Mouse (Mus musculus): Measurements from ENCODE around the gene Ebi3. TPM values are rescaled to one million over a fixed set of nuclear protein-coding genes. Genes with fewer than 3 reads are reported as not detected.

Ebi3 gene
- polyA plus RNA-seq, 1 experiment from 2014 or later, result 0.87 TPM

- no peaks in the 10 kb centered on the region for H3K9me3 ChIP-seq (replicated peaks)
- WGBS, result 83% methylated on average over 4 of the region's 4 CpGs
These were observed 3.8 kb upstream of the Ebi3 start for GRCm38 (mm10) chr17:55948647-55949046.

GRCm38 (mm10) chr17:55949400-55949799 is 3.0 kb upstream of the Ebi3 start, which contains the start of gene Zfp119b:
Gene Zfp119b, minus strand, starts transcription at chr17:55949500.
- Histone ChIP-seq H3K36me3 (no peaks in the 10 kb centered on the region), H3K27me3 (peaks cover 5% of the 10 kb centered on the region; the same call in 1 of the 2 replicates), H3K4me1 (replicated peaks) (peaks cover 4% of the 10 kb centered on the region; the same call in 1 of the 2 replicates), H3K9me3 (replicated peaks) (no peaks in the 10 kb centered on the region), H3K4me3 (no peak within 1 kb of the TSS), H3K27ac (no peak within 1 kb of the TSS), H3K9ac (no peak within 1 kb of the TSS), H3K4me2 (no peak within 1 kb of the TSS)
- 84% methylated on average over 2 of the region's 2 CpGs for WGBS
- ATAC-seq (replicated peaks; ENCODE audit: insufficient number of reproducible peaks, insufficient read depth, low FRiP score, low read depth), result no peak

More at GRCm38 (mm10) chr17:55948647-55949046, 3.8 kb upstream of the Ebi3 start:
- no peaks in the 10 kb centered on the region for H3K36me3 ChIP-seq
- H3K27me3 ChIP-seq, result no peaks in the 10 kb centered on the region
- no peak for ATAC-seq (replicated peaks; ENCODE audit: insufficient number of reproducible peaks, insufficient read depth, low FRiP score, low read depth)
- H3K4me3 ChIP-seq, result no peak overlapping the region
- H3K4me2 ChIP-seq, result no peak overlapping the region
- H3K9ac ChIP-seq, result no peak overlapping the region
- no peak overlapping the region for H3K27ac ChIP-seq
- peaks cover 7% of the 10 kb centered on the region; the same call in 1 of the 2 replicates for H3K4me1 ChIP-seq (replicated peaks)

- peaks cover 2% of the 10 kb centered on the region; the same call in 1 of the 2 replicates for H3K4me1 ChIP-seq (replicated peaks)
- H3K4me3 ChIP-seq, result no peak overlapping the region
- ATAC-seq (replicated peaks; ENCODE audit: insufficient number of reproducible peaks, insufficient read depth, low FRiP score, low read depth), result no peak
- no peaks in the 10 kb centered on the region for H3K36me3 ChIP-seq
- H3K27ac ChIP-seq, result no peak overlapping the region
- no peak overlapping the region for H3K4me2 ChIP-seq
- H3K9ac ChIP-seq, result no peak overlapping the region
- 61% methylated on average over 9 of the region's 9 CpGs for WGBS
- peaks cover 16% of the 10 kb centered on the region for H3K27me3 ChIP-seq
- no peaks in the 10 kb centered on the region for H3K9me3 ChIP-seq (replicated peaks)
These were observed 1.8 kb upstream of the Ebi3 start for GRCm38 (mm10) chr17:55950601-55951000.

GRCm38 (mm10) chr17:55952041-55952440 is 399 bp upstream of the Ebi3 start:
- Histone ChIP-seq H3K36me3 (no peaks in the 10 kb centered on the region), H3K4me2 (no peak overlapping the region), H3K9ac (no peak overlapping the region), H3K27ac (no peak overlapping the region), H3K27me3 (peaks cover 26% of the 10 kb centered on the region), H3K4me3 (no peak overlapping the region), H3K9me3 (replicated peaks) (no peaks in the 10 kb centered on the region), H3K4me1 (replicated peaks) (peaks cover 9% of the 10 kb centered on the region)
- no peak for ATAC-seq (replicated peaks; ENCODE audit: insufficient number of reproducible peaks, insufficient read depth, low FRiP score, low read depth)

DNA sequence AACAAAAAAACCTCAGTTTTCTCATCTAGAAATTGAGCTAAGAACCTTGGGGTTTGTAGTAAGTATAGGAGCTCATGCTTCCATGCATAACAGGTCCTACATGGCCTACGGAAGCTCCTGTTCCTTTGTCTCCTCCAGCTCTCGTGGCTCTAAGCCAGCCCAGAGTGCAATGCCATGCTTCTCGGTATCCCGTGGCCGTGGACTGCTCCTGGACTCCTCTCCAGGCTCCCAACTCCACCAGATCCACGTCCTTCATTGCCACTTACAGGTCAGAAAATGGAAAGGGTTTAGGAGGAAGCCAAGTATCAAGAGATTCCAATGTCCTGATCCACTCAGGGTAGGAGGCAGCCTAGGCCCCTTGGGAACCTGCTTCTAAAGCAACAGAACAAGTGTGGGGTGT is 1.3 kb downstream of the Ebi3 start:
- WGBS, result 52% methylated on average over 6 of the region's 6 CpGs
- H3K4me1 ChIP-seq (replicated peaks), result peaks cover 15% of the 10 kb centered on the region
- H3K27me3 ChIP-seq, result peaks cover 26% of the 10 kb centered on the region
- H3K9ac ChIP-seq, result no peak overlapping the region
- no peak overlapping the region for H3K4me3 ChIP-seq
- no peaks in the 10 kb centered on the region for H3K36me3 ChIP-seq
- ATAC-seq (replicated peaks; ENCODE audit: insufficient number of reproducible peaks, insufficient read depth, low FRiP score, low read depth), result no peak
- no peak overlapping the region for H3K27ac ChIP-seq
- H3K9me3 ChIP-seq (replicated peaks), result no peaks in the 10 kb centered on the region
- H3K4me2 ChIP-seq, result no peak overlapping the region

GRCm38 (mm10) chr17:55954229-55954628 is 1.8 kb downstream of the Ebi3 start:
- H3K9ac ChIP-seq, result no peak overlapping the region
- H3K4me1 ChIP-seq (replicated peaks), result peaks cover 15% of the 10 kb centered on the region
- WGBS, result 33% methylated on average over 16 of the region's 16 CpGs
- no peak overlapping the region for H3K4me2 ChIP-seq
- H3K4me3 ChIP-seq, result no peak overlapping the region
- H3K36me3 ChIP-seq, result no peaks in the 10 kb centered on the region
- no peak for ATAC-seq (replicated peaks; ENCODE audit: insufficient number of reproducible peaks, insufficient read depth, low FRiP score, low read depth)
- peaks cover 26% of the 10 kb centered on the region for H3K27me3 ChIP-seq
- no peaks in the 10 kb centered on the region for H3K9me3 ChIP-seq (replicated peaks)
- H3K27ac ChIP-seq, result no peak overlapping the region

DNA sequence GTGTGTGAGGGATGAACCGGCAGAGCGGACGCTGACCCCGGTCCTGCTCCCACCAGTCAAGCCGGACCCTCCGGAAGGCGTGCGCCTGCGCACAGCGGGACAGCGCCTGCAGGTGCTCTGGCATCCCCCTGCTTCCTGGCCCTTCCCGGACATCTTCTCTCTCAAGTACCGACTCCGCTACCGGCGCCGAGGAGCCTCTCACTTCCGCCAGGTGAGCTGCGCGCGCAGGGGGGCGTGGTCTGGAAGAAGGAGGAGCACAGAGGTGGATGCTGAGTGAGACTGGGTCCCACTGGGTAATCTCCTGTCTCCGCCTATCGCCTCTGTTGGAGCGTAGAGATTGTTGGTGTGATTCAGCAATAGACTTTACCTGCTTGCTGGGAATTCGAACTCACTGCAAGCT is 3.7 kb downstream of the Ebi3 start:
- Histone ChIP-seq H3K36me3 (peaks cover 4% of the 10 kb centered on the region), H3K9ac (0 out of 2 replicates have a peak overlapping the region, but pooled peaks have one; percentile 6), H3K27me3 (peaks cover 26% of the 10 kb centered on the region), H3K27ac (no peak overlapping the region), H3K9me3 (replicated peaks) (no peaks in the 10 kb centered on the region), H3K4me2 (peak overlapping the region; percentile 64), H3K4me3 (peak overlapping the region; percentile 38), H3K4me1 (replicated peaks) (peaks cover 24% of the 10 kb centered on the region)
- no peak for ATAC-seq (replicated peaks; ENCODE audit: insufficient number of reproducible peaks, insufficient read depth, low FRiP score, low read depth)
- 5% methylated on average over 26 of the region's 26 CpGs for WGBS

DNA sequence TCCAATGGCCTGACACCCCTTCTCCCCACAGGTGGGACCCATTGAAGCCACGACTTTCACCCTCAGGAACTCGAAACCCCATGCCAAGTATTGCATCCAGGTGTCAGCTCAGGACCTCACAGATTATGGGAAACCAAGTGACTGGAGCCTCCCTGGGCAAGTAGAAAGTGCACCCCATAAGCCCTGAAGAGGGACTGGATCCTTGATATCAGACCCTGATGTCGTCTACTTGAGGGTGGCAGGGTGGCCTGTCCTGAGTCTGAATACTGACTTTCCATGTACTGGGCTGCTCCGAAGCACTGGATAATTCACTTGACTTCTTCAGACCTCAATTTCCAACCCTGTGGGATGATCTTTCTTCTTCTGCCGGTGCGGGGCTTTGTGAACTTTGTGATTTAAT is 4.2 kb downstream of the Ebi3 start:
- no peak overlapping the region for H3K9ac ChIP-seq
- 37% methylated on average over 6 of the region's 6 CpGs for WGBS

DNA sequence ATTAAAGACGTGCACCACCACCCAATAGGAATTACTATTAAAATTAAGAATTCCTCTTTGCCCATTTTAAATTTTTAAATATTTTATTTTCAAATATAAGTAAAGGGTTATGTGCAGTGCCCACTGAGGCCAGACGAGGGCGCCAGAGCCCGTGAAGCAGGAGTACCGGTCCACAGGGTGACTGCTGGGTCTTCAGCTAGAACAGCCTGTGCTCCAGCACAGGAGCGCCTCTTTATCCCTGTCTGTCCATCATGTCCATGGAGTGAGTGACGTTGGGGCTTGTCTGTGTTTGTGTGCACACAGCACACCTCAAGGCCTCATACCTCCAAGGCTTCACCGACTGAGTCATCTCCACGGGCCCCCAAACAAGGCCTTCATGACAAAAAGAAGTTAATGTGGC is 4.7 kb downstream of the Ebi3 start:
- H3K4me3 ChIP-seq, result no peak overlapping the region
- no peak overlapping the region for H3K27ac ChIP-seq
- H3K36me3 ChIP-seq, result peaks cover 13% of the 10 kb centered on the region
- no peaks in the 10 kb centered on the region for H3K9me3 ChIP-seq (replicated peaks)
- peaks cover 26% of the 10 kb centered on the region for H3K27me3 ChIP-seq
- 15% methylated on average over 9 of the region's 9 CpGs for WGBS
- no peak for ATAC-seq (replicated peaks; ENCODE audit: insufficient number of reproducible peaks, insufficient read depth, low FRiP score, low read depth)
- H3K9ac ChIP-seq, result no peak overlapping the region
- H3K4me2 ChIP-seq, result no peak overlapping the region
- peaks cover 24% of the 10 kb centered on the region for H3K4me1 ChIP-seq (replicated peaks)

More for the DNA sequence above, 4.2 kb downstream of the Ebi3 start:
- Histone ChIP-seq H3K4me2 (peak overlapping the region; percentile 64), H3K9me3 (replicated peaks) (no peaks in the 10 kb centered on the region), H3K4me3 (peak overlapping the region; percentile 38; the same call in 1 of the 2 replicates), H3K27me3 (peaks cover 26% of the 10 kb centered on the region), H3K4me1 (replicated peaks) (peaks cover 24% of the 10 kb centered on the region), H3K36me3 (peaks cover 7% of the 10 kb centered on the region), H3K27ac (no peak overlapping the region)
- ATAC-seq (replicated peaks; ENCODE audit: insufficient number of reproducible peaks, insufficient read depth, low FRiP score, low read depth), result no peak

DNA sequence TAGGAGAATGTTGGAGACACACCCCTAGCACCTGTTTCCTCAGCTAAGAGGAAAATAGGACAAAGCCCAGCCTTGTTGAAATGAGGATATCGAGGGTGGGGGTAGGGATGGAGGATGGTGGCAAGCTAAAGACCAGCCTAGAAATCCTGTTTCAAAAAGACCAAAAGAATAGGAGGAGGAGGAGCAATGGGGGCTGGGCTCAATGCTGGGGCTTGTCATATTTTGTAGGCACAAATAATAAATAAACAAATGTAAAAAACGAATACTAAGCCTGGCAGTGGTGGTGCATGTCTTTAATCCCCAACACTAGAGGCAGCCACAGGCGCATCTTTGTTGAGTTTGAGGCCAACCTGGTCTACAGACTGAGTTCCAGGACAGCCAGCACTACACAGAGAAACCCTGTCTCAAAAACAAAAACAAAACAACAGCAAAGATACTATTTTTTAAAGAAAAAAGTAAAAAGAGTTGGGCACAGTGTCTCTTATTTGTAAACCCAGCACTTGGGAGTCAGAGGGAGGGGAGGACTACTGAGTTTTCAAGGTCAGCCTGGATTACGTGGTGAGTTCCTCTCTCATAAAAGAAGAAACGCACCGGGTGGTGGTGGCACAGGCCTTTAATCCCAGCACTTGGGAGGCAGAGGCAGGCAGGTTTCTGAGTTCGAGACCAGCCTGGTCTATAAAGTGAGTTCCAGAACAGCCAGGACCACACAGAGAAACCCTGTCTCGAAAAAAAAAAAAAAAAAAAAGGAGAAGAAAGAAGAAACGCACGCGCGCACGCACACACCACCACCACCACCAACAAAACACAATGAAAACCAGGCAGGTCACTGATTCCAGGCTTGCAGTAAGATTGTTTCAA is 5.5 kb downstream of the Ebi3 start:
- Histone ChIP-seq H3K4me3 (peak overlapping the region; percentile 65), H3K9me3 (replicated peaks) (no peaks in the 10 kb centered on the region), H3K27ac (peak overlapping the region; percentile 97; the same call in 1 of the 2 replicates), H3K4me1 (replicated peaks) (peaks cover 25% of the 10 kb centered on the region), H3K36me3 (peaks cover 16% of the 10 kb centered on the region), H3K9ac (peak overlapping the region; percentile 47; the same call in 1 of the 2 replicates), H3K4me2 (peak overlapping the region; percentile 72), H3K27me3 (peaks cover 26% of the 10 kb centered on the region)
- no peak for ATAC-seq (replicated peaks; ENCODE audit: insufficient number of reproducible peaks, insufficient read depth, low FRiP score, low read depth)
- 80% methylated on average over 13 of the region's 13 CpGs for WGBS

DNA sequence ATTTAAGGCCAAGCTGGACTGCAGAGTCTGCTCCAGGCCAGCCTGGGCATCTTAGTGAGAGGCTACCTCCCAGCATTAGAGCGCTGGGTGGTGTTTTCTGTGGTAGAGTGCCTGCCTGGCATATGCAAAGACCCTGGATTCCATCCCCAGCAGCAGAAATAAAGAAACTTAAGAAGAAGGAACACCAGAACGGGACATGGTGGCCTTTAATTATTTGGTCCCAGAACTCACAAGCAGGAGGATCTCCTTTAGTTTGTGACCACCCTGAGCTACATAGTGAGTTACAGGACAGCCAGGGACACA is 6.1 kb downstream of the Ebi3 start:
- Histone ChIP-seq H3K4me3 (peak overlapping the region; percentile 65), H3K4me2 (peak overlapping the region; percentile 72), H3K27me3 (peaks cover 26% of the 10 kb centered on the region), H3K4me1 (replicated peaks) (peaks cover 29% of the 10 kb centered on the region), H3K36me3 (peaks cover 16% of the 10 kb centered on the region), H3K27ac (peak overlapping the region; percentile 97), H3K9ac (peak overlapping the region; percentile 47), H3K9me3 (replicated peaks) (no peaks in the 10 kb centered on the region)
- 27% methylated on average over 2 of the region's 2 CpGs for WGBS
- ATAC-seq (replicated peaks; ENCODE audit: insufficient number of reproducible peaks, insufficient read depth, low FRiP score, low read depth), result no peak
